Mouse (Mus musculus) erythroblast, embryonic 14.5 days (primary cell): ENCODE results near the gene Phactr4.

Experiments used
- GATA1 ChIP-seq: IDR thresholded peaks from 2 replicates; pipeline ENCODE4 v1.6.1; 2012; ENCODE audit warnings: low read length, inconsistent platforms, mixed read lengths
- TAL1 ChIP-seq: IDR thresholded peaks from 3 replicates; pipeline ENCODE4 v1.6.1; 2012; ENCODE audit warnings: low read length, inconsistent platforms, mixed read lengths

DNA sequence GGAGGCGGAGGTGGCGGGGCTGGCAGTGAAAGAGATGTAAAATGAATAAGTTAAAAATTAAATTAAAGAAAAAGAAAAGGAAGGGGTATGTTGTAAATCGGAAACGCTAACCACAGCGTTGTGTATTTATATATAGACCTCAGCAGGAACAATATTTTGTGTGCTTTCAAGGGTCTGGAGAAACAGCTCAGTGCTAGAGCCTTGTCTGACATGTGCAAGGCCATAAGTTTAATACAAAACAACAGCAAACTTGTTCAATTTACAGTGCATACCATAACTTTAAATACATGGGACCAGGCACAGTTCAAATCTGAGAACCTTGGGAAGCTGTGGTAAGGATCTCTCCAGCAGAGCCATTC lies 41.9 kb upstream of the Phactr4 start:
- TF ChIP-seq GATA1 (no peak), TAL1 (no peak)
